Mouse (Mus musculus): Measurements from ENCODE around the gene Smndc1. TPM values are rescaled to one million over a fixed set of nuclear protein-coding genes. Genes with fewer than 3 reads are reported as not detected.

The Smndc1 gene
- polyA plus RNA-seq, 1 experiment from 2014 or later: 29.3 TPM

DNA sequence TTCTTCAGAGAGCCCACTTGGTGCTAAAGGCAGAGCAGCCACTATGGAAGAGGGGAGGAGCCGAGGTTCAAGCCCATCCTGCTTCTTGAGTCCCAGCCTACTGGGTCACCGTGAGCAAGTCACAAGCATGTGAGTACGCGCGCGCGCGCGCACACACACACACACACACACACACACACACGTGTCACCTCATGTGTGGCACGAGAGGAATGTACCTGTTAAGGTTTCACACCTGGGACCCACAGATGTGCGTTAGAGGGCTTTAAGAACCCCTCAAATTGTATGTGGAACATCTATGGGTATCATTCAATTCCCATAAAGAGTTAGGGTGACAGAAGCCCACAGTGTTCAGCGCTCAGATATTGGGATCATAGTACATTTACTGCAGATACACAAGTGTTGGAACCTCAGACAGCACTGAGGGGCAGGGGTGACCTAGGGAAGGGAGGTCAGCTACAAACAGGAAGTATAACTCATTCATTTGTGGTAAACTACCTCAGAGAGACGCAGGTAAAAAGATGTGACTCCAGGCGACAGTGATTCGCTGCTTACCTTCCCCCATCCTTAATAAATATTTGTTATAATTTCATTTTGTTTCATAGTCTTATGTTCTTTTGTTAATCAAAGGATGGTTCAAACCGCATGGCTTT is 33.6 kb upstream of the Smndc1 start:
- H3K9ac ChIP-seq (replicated peaks): no peak overlapping the region
- no peak overlapping the region for H3K27ac ChIP-seq (replicated peaks)
- WGBS: 67% methylated on average over 17 of the region's 17 CpGs
- peaks cover 24% of the 10 kb centered on the region for H3K4me1 ChIP-seq
- H3K36me3 ChIP-seq: no peaks in the 10 kb centered on the region
- no peaks in the 10 kb centered on the region for H3K27me3 ChIP-seq (replicated peaks)
- H3K9me3 ChIP-seq (replicated peaks): no peaks in the 10 kb centered on the region
- H3K4me3 ChIP-seq (replicated peaks): no peak overlapping the region
- no peak overlapping the region for H3K4me2 ChIP-seq
- no peak for ATAC-seq (ENCODE audit: low FRiP score)

DNA sequence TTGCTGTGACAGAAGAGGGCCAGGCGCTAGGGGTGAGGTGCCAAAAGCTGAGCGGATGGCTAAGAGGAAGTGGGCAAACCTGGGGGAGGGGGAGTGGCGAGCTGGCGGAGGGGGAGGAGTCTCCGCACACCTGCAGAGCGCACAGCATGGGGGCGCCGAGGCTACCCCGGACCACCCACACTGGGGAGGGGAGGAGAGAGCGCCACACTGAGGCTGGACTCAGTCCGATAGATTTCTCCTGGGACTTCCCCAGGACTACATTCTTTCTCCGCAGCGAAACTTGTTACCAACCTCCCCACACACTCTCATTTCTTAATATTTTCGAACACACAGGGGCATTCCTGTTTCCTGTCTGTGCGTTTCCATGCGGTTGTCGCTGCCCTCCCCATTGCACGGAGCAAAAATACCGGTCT is 33.0 kb upstream of the Smndc1 start:
- H3K4me3 ChIP-seq (replicated peaks): no peak overlapping the region
- no peaks in the 10 kb centered on the region for H3K9me3 ChIP-seq (replicated peaks)
- H3K27me3 ChIP-seq (replicated peaks): no peaks in the 10 kb centered on the region
- no peak overlapping the region for H3K9ac ChIP-seq (replicated peaks)
- no peak overlapping the region for H3K27ac ChIP-seq (replicated peaks)
- WGBS: 22% methylated on average over 19 of the region's 19 CpGs
- H3K4me2 ChIP-seq: peak overlapping the region; percentile 16; the same call in 1 of the 2 replicates
- no peak for ATAC-seq (ENCODE audit: low FRiP score)
- H3K36me3 ChIP-seq: no peaks in the 10 kb centered on the region
- peaks cover 24% of the 10 kb centered on the region for H3K4me1 ChIP-seq

- 70% methylated on average over 18 of the region's 18 CpGs for WGBS
- no peak overlapping the region for H3K27ac ChIP-seq (replicated peaks)
- no peak overlapping the region for H3K4me2 ChIP-seq
- H3K9me3 ChIP-seq (replicated peaks): no peaks in the 10 kb centered on the region
- ATAC-seq (ENCODE audit: low FRiP score): no peak
- no peak overlapping the region for H3K4me3 ChIP-seq (replicated peaks)
- no peak overlapping the region for H3K9ac ChIP-seq (replicated peaks)
- H3K36me3 ChIP-seq: no peaks in the 10 kb centered on the region
- peaks cover 19% of the 10 kb centered on the region for H3K4me1 ChIP-seq
- no peaks in the 10 kb centered on the region for H3K27me3 ChIP-seq (replicated peaks)
Observed at GRCm38 (mm10) chr19:53422358-53423308, 32.3 kb upstream of the Smndc1 start.

GRCm38 (mm10) chr19:53421583-53422188 is 31.3 kb upstream of the Smndc1 start:
- Histone ChIP-seq H3K4me1 (peaks cover 11% of the 10 kb centered on the region), H3K4me3 (replicated peaks) (peak overlapping the region; percentile 48), H3K36me3 (no peaks in the 10 kb centered on the region), H3K4me2 (peak overlapping the region; percentile 94), H3K9ac (replicated peaks) (no peak overlapping the region), H3K27ac (replicated peaks) (no peak overlapping the region), H3K27me3 (replicated peaks) (no peaks in the 10 kb centered on the region), H3K9me3 (replicated peaks) (no peaks in the 10 kb centered on the region)
- WGBS: under 1% methylated on average over 6 of the region's 6 CpGs
- ATAC-seq (ENCODE audit: low FRiP score): no peak; the same call in 1 of the 2 replicates

- H3K4me2 ChIP-seq: peak overlapping the region; percentile 94
- peak overlapping the region; percentile 35; the same call in 1 of the 2 replicates for H3K27ac ChIP-seq (replicated peaks)
- H3K36me3 ChIP-seq: no peaks in the 10 kb centered on the region
- H3K4me3 ChIP-seq (replicated peaks): peak overlapping the region; percentile 48
- ATAC-seq (ENCODE audit: low FRiP score): peak; percentile 94
- peaks cover 11% of the 10 kb centered on the region for H3K4me1 ChIP-seq
- WGBS: under 1% methylated on average over 19 of the region's 19 CpGs
- H3K9ac ChIP-seq (replicated peaks): peak overlapping the region; percentile 45
- H3K9me3 ChIP-seq (replicated peaks): no peaks in the 10 kb centered on the region
- no peaks in the 10 kb centered on the region for H3K27me3 ChIP-seq (replicated peaks)
Observed at GRCm38 (mm10) chr19:53420924-53421582, 30.7 kb upstream of the Smndc1 start.

- Histone ChIP-seq H3K36me3 (no peaks in the 10 kb centered on the region), H3K27ac (replicated peaks) (no peak overlapping the region), H3K4me2 (no peak overlapping the region), H3K9ac (replicated peaks) (no peak overlapping the region), H3K4me1 (peaks cover 11% of the 10 kb centered on the region), H3K9me3 (replicated peaks) (no peaks in the 10 kb centered on the region), H3K27me3 (replicated peaks) (no peaks in the 10 kb centered on the region), H3K4me3 (replicated peaks) (no peak overlapping the region)
- ATAC-seq (ENCODE audit: low FRiP score): no peak
- WGBS: 53% methylated on average over 5 of the region's 5 CpGs
Observed at GRCm38 (mm10) chr19:53419834-53420233, 29.5 kb upstream of the Smndc1 start.

GRCm38 (mm10) chr19:53415198-53415597 is 24.8 kb upstream of the Smndc1 start:
- 85% methylated on average over 17 of the region's 17 CpGs for WGBS

GRCm38 (mm10) chr19:53414650-53415049 is 24.3 kb upstream of the Smndc1 start:
- no peak overlapping the region for H3K4me2 ChIP-seq
- ATAC-seq (ENCODE audit: low FRiP score): no peak
- 85% methylated on average over 11 of the region's 11 CpGs for WGBS
- H3K4me3 ChIP-seq (replicated peaks): no peak overlapping the region
- H3K4me1 ChIP-seq: no peaks in the 10 kb centered on the region
- H3K27me3 ChIP-seq (replicated peaks): no peaks in the 10 kb centered on the region
- H3K9me3 ChIP-seq (replicated peaks): no peaks in the 10 kb centered on the region
- no peak overlapping the region for H3K9ac ChIP-seq (replicated peaks)
- no peak overlapping the region for H3K27ac ChIP-seq (replicated peaks)
- no peaks in the 10 kb centered on the region for H3K36me3 ChIP-seq

More at GRCm38 (mm10) chr19:53415198-53415597, 24.8 kb upstream of the Smndc1 start:
- Histone ChIP-seq H3K27me3 (replicated peaks) (no peaks in the 10 kb centered on the region), H3K9ac (replicated peaks) (no peak overlapping the region), H3K36me3 (no peaks in the 10 kb centered on the region), H3K4me2 (no peak overlapping the region), H3K9me3 (replicated peaks) (no peaks in the 10 kb centered on the region), H3K4me1 (no peaks in the 10 kb centered on the region), H3K4me3 (replicated peaks) (no peak overlapping the region), H3K27ac (replicated peaks) (no peak overlapping the region)
- ATAC-seq (ENCODE audit: low FRiP score): no peak

- no peak overlapping the region for H3K9ac ChIP-seq (replicated peaks)
- no peaks in the 10 kb centered on the region for H3K4me1 ChIP-seq
- H3K9me3 ChIP-seq (replicated peaks): no peaks in the 10 kb centered on the region
- 83% methylated on average over 15 of the region's 15 CpGs for WGBS
- H3K4me3 ChIP-seq (replicated peaks): no peak overlapping the region
- no peaks in the 10 kb centered on the region for H3K27me3 ChIP-seq (replicated peaks)
- ATAC-seq (ENCODE audit: low FRiP score): no peak
- no peak overlapping the region for H3K27ac ChIP-seq (replicated peaks)
- H3K4me2 ChIP-seq: no peak overlapping the region
- H3K36me3 ChIP-seq: no peaks in the 10 kb centered on the region
Observed at GRCm38 (mm10) chr19:53413617-53414380, 23.4 kb upstream of the Smndc1 start.

GRCm38 (mm10) chr19:53412149-53412848 is 21.9 kb upstream of the Smndc1 start:
- H3K27ac ChIP-seq (replicated peaks): no peak overlapping the region
- ATAC-seq (ENCODE audit: low FRiP score): no peak
- WGBS: 15% methylated on average over 6 of the region's 6 CpGs

More at GRCm38 (mm10) chr19:53412149-53412848, 21.9 kb upstream of the Smndc1 start:
- no peaks in the 10 kb centered on the region for H3K27me3 ChIP-seq (replicated peaks)
- no peaks in the 10 kb centered on the region for H3K36me3 ChIP-seq
- H3K9me3 ChIP-seq (replicated peaks): no peaks in the 10 kb centered on the region
- H3K4me2 ChIP-seq: no peak overlapping the region
- H3K4me1 ChIP-seq: no peaks in the 10 kb centered on the region
- no peak overlapping the region for H3K9ac ChIP-seq (replicated peaks)
- no peak overlapping the region for H3K4me3 ChIP-seq (replicated peaks)
